Mouse (Mus musculus): Measurements from ENCODE around the gene Rtp4. TPM values are rescaled to one million over a fixed set of nuclear protein-coding genes. Genes with fewer than 3 reads are reported as not detected.
A peak's percentile ranks its signal among the peaks of the same experiment; 100 is the strongest.

The Rtp4 gene
- polyA plus RNA-seq, 1 experiment from 2014 or later: 9.9 TPM

DNA sequence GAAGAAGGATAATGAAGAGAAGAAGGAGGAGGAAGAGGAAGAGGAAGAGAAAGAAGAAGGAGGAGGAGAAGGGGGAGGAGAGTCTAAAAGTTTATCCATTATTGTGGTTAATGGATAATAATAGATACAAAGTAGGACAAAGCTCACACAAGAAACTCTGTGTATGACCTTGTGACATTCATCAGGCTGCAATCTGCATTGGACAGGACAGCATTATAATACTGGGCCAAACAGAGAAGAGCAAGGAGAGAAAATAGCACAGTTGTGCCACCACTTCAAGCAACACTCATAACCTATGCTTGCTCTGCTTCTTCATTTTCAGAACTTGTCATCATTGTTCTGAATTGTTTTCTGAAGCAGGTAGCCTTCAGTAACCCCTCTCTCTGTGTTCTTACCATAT, 72.4 kb downstream of the Rtp4 start:
- Histone ChIP-seq H3K36me3 (replicated peaks) (no peaks in the 10 kb centered on the region), H3K4me2 (no peak overlapping the region), H3K9ac (no peak overlapping the region), H3K4me3 (replicated peaks) (no peak overlapping the region), H3K4me1 (replicated peaks) (no peaks in the 10 kb centered on the region), H3K9me3 (replicated peaks) (no peaks in the 10 kb centered on the region), H3K27ac (replicated peaks) (no peak overlapping the region), H3K27me3 (no peaks in the 10 kb centered on the region)
- no peak for ATAC-seq (ENCODE audit: insufficient read depth)

DNA sequence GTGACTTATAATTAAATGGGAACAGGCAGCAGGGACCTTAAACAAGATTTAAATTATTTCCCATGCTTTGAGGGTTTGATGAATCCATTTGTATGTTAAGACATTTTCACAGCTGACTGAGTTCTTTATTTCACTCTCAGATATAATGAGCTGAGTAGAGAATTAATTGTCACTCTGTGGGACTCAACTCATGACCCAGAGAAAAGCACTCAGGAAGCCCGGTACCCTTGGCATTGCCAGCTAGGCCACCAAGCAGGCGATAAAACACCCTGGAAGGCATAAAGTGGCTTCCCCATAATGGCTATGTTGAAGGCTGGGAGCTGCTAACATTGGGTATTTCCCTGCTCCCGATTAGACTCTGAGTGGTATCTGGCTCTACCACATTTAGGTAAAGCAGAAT, 76.6 kb downstream of the Rtp4 start:
- Histone ChIP-seq H3K9ac (no peak overlapping the region), H3K4me2 (no peak overlapping the region), H3K36me3 (replicated peaks) (no peaks in the 10 kb centered on the region), H3K27me3 (no peaks in the 10 kb centered on the region), H3K4me3 (replicated peaks) (no peak overlapping the region), H3K9me3 (replicated peaks) (no peaks in the 10 kb centered on the region), H3K27ac (replicated peaks) (no peak overlapping the region), H3K4me1 (replicated peaks) (no peaks in the 10 kb centered on the region)
- 62% methylated on average over 3 of the region's 3 CpGs for WGBS (ENCODE audit: insufficient replicate concordance)
- ATAC-seq (ENCODE audit: insufficient read depth): no peak

DNA sequence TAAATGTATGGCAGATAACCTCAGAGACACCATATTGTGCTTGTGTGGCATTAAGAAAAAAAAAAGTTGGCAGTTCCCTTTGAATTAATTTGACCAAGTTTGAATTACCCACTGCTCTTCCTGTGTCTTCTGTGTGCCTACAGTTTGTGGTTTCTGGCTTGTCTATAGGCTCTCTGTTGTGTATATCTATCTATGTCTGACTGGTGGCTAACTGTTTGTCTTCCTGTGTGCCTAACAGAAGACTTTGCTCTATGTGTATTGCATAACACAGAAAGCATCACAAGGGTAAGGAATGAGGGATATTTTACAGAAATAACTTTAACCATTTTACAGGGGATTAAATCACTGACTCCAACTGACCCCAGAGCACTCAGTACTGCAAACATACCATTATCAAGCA, 77.9 kb downstream of the Rtp4 start:
- peak; percentile 56 for ATAC-seq (ENCODE audit: insufficient read depth)
- H3K4me1 ChIP-seq (replicated peaks): no peaks in the 10 kb centered on the region
- H3K36me3 ChIP-seq (replicated peaks): no peaks in the 10 kb centered on the region
- no peak overlapping the region for H3K27ac ChIP-seq (replicated peaks)
- H3K4me2 ChIP-seq: no peak overlapping the region
- no peaks in the 10 kb centered on the region for H3K27me3 ChIP-seq
- H3K9ac ChIP-seq: no peak overlapping the region
- no peaks in the 10 kb centered on the region for H3K9me3 ChIP-seq (replicated peaks)
- no peak overlapping the region for H3K4me3 ChIP-seq (replicated peaks)

DNA sequence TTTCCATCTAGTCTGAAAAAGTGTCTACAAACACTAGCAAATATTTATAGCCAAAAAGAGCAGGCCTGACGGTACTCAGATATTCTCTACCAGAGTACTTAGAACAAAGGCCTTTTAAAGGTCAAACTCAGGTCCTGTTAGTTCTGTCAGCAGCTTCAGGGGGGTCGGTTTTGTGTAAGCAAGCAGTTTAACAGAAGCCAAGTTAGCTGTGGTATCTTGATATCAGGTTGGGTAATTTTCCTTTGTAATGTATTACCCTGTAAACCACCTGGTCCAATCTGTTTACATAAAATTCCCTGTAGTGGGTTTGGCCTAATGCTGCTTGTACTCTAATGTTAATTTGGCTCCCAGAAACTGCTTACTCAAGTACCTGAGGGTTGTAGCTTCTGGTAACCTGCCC, 86.1 kb downstream of the Rtp4 start:
- Histone ChIP-seq H3K4me3 (replicated peaks) (no peak overlapping the region), H3K27ac (replicated peaks) (no peak overlapping the region), H3K9me3 (replicated peaks) (no peaks in the 10 kb centered on the region), H3K9ac (no peak overlapping the region), H3K36me3 (replicated peaks) (no peaks in the 10 kb centered on the region), H3K4me1 (replicated peaks) (peaks cover 6% of the 10 kb centered on the region; the same call in 1 of the 2 replicates), H3K4me2 (no peak overlapping the region), H3K27me3 (no peaks in the 10 kb centered on the region)
- 60% methylated on average over 2 of the region's 2 CpGs for WGBS (ENCODE audit: insufficient replicate concordance)
- ATAC-seq (ENCODE audit: insufficient read depth): no peak

DNA sequence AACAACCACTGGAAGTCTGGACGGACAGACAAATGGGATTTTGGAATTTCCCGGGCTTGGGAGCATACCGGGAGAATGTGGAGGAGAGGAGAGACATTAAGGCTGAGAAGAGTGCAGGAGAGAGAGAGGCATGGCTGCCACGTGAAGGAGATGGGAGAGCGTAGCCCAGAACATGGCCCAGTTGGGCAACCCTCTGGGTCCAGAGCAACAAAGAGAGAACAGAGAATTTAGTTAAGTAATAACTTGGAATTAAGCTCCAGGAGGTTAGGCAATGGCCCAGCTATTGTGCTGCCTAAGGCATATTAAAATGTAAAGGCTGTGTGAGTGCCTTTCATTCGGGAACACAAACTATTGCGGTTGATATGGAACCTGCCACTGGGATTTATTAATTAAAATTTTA, 86.6 kb downstream of the Rtp4 start:
- Histone ChIP-seq H3K27me3 (no peaks in the 10 kb centered on the region), H3K36me3 (replicated peaks) (no peaks in the 10 kb centered on the region), H3K27ac (replicated peaks) (no peak overlapping the region), H3K4me2 (no peak overlapping the region), H3K9me3 (replicated peaks) (no peaks in the 10 kb centered on the region), H3K9ac (no peak overlapping the region), H3K4me1 (replicated peaks) (peaks cover 6% of the 10 kb centered on the region; the same call in 1 of the 2 replicates), H3K4me3 (replicated peaks) (no peak overlapping the region)
- no peak for ATAC-seq (ENCODE audit: insufficient read depth)
- 64% methylated on average over 7 of the region's 7 CpGs for WGBS (ENCODE audit: insufficient replicate concordance)

DNA sequence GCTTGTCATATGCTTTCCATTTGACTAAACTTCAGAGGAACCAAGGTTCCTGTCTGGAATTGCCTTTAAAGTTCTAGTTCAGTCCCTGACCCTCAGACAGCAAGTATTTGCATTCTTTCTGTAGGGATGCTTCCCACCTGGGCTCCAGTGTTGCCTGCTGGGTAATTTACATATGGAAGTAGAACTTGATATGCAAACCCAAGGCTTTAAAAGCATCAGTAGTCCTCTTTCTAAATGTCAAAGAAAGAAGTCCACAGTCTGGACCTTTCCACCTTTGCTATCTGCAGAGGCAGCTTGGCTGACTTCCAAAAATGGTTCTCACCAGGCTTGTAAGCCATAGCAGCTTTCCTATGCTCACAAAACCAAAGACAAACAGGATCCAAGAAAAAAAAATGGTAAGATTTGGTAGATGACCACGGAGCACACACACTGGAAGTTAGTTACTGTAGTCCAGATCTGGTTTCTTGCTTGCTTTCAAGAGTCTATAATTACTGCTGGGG, 87.9 kb downstream of the Rtp4 start:
- no peak for ATAC-seq (ENCODE audit: insufficient read depth)
- WGBS (ENCODE audit: insufficient replicate concordance): 17% methylated on average over 1 of the region's 1 CpGs
- Histone ChIP-seq H3K27me3 (no peaks in the 10 kb centered on the region), H3K4me2 (no peak overlapping the region), H3K4me3 (replicated peaks) (no peak overlapping the region), H3K27ac (replicated peaks) (no peak overlapping the region), H3K36me3 (replicated peaks) (no peaks in the 10 kb centered on the region), H3K4me1 (replicated peaks) (peaks cover 6% of the 10 kb centered on the region; the same call in 1 of the 2 replicates), H3K9ac (no peak overlapping the region), H3K9me3 (replicated peaks) (no peaks in the 10 kb centered on the region)

DNA sequence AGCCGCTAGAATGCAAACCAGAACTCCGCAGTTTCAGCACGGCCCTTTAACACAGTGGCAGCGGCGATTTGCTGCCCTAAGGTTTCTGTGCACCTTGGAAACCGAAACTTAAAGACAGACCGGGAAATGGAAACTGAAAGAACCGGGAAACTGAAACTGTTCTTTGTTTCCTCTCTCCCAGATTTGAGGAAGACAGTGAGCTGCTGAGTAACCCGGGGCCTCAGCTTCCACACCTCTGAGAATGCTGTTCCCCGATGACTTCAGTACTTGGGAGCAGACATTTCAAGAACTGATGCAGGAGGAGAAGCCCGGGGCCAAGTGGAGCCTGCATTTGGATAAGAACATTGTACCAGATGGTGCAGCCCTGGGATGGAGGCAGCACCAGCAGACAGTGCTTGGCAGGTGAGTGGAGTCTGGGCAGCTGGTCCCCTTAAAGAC, 89.7 kb downstream of the Rtp4 start:
- 0 out of 2 replicates have a peak, but pooled peaks have one; percentile 9 for ATAC-seq (ENCODE audit: insufficient read depth)
- no peaks in the 10 kb centered on the region for H3K27me3 ChIP-seq
- peak overlapping the region; percentile 46 for H3K4me2 ChIP-seq
- H3K9ac ChIP-seq: no peak overlapping the region
- peaks cover 6% of the 10 kb centered on the region; the same call in 1 of the 2 replicates for H3K4me1 ChIP-seq (replicated peaks)
- no peaks in the 10 kb centered on the region for H3K9me3 ChIP-seq (replicated peaks)
- WGBS (ENCODE audit: insufficient replicate concordance): 14% methylated on average over 11 of the region's 11 CpGs
- peak overlapping the region; percentile 42 for H3K4me3 ChIP-seq (replicated peaks)
- H3K27ac ChIP-seq (replicated peaks): no peak overlapping the region
- H3K36me3 ChIP-seq (replicated peaks): no peaks in the 10 kb centered on the region

DNA sequence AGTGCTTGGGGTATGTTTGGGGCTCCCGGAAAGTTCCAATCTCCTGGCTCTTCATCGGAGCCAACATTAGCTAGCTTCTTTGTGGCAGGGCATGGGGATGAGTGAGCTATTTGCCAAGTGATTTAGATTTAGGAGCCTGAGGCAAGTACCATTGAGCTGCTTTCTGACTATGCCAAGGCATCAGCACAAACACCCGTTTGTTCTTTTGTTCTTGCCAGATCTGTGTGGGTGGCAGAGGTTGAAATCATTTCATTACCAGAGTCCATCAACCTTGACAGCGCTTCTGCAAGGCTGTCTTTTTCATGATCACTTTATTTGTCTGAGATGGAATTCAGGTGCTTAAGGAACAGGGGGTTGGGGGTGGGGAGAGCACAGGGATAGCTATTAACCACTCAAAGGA, 104.1 kb downstream of the Rtp4 start:
- no peaks in the 10 kb centered on the region for H3K9me3 ChIP-seq (replicated peaks)
- no peak for ATAC-seq (ENCODE audit: insufficient read depth)
- H3K4me2 ChIP-seq: no peak overlapping the region
- H3K27ac ChIP-seq (replicated peaks): no peak overlapping the region
- no peak overlapping the region for H3K4me3 ChIP-seq (replicated peaks)
- WGBS (ENCODE audit: insufficient replicate concordance): 68% methylated on average over 4 of the region's 4 CpGs
- H3K9ac ChIP-seq: no peak overlapping the region
- H3K27me3 ChIP-seq: no peaks in the 10 kb centered on the region
- no peaks in the 10 kb centered on the region for H3K4me1 ChIP-seq (replicated peaks)
- H3K36me3 ChIP-seq (replicated peaks): no peaks in the 10 kb centered on the region

DNA sequence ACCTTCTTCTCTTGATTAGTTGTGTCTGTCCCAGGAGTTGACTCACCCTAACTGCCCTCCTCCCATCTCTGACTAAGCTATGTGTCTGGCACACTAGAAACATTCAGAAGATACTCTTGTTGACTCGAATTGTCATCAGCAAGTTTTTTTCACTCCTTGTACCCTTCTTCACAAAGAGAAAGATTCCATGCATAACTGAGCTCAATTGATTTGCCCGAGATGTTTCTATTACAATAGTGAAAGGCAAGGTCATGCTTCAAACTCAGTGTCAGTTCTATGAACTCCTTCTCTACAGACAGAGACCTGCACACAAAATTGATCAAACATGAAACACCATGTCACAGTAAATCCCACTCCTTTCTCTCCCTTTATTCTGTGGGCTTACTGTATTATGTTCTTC, 111.4 kb downstream of the Rtp4 start:
- WGBS (ENCODE audit: insufficient replicate concordance): 43% methylated on average over 2 of the region's 2 CpGs
- Histone ChIP-seq H3K4me2 (no peak overlapping the region), H3K9me3 (replicated peaks) (no peaks in the 10 kb centered on the region), H3K4me1 (replicated peaks) (no peaks in the 10 kb centered on the region), H3K4me3 (replicated peaks) (no peak overlapping the region), H3K9ac (no peak overlapping the region), H3K27ac (replicated peaks) (no peak overlapping the region), H3K36me3 (replicated peaks) (no peaks in the 10 kb centered on the region), H3K27me3 (no peaks in the 10 kb centered on the region)
- no peak for ATAC-seq (ENCODE audit: insufficient read depth)

DNA sequence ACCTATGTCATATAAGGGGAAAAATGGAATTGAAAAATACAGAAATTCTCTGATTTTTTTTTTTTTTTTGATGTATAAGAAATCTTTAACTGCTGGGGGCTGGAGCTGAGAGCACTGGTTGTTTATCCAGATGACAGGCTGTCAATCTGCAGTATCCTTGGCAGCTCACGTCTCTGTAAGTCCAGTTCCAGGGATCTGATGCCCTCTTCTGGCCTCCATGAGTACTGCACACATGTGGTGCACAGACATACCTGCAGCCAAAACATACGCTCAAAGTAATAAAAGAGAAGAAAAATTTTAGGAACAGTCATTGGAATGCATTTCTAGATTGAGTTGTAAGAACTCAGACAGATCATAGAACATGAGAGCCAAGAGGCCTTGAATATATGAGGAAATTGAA, 112.6 kb downstream of the Rtp4 start:
- H3K36me3 ChIP-seq (replicated peaks): no peaks in the 10 kb centered on the region
- no peak overlapping the region for H3K27ac ChIP-seq (replicated peaks)
- no peaks in the 10 kb centered on the region for H3K4me1 ChIP-seq (replicated peaks)
- ATAC-seq (ENCODE audit: insufficient read depth): no peak
- no peaks in the 10 kb centered on the region for H3K9me3 ChIP-seq (replicated peaks)
- WGBS (ENCODE audit: insufficient replicate concordance): 57% methylated on average over 2 of the region's 2 CpGs
- no peak overlapping the region for H3K4me2 ChIP-seq
- no peak overlapping the region for H3K4me3 ChIP-seq (replicated peaks)
- no peaks in the 10 kb centered on the region for H3K27me3 ChIP-seq
- no peak overlapping the region for H3K9ac ChIP-seq

DNA sequence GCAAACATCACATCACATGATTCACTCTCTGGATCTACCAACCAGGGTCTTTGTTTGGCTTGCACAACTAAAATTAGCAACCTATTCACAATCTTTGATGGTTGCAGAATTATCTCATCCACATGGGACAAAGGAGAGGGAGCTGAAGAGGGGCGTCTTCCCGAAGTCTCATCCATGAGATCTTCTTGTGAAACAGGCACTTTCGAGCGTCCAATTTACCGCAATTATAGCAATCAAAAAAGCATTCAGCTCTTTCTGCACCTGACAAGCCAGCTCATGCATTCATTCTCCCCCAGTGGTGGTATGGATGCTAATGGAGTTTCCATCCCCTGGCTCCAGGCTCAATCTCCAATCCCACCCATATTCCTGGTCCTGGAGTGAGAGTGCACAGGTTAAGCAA, 132.9 kb downstream of the Rtp4 start:
- 74% methylated on average over 5 of the region's 5 CpGs for WGBS (ENCODE audit: insufficient replicate concordance)
- ATAC-seq (ENCODE audit: insufficient read depth): no peak
- H3K9ac ChIP-seq: no peak overlapping the region
- no peaks in the 10 kb centered on the region for H3K36me3 ChIP-seq (replicated peaks)
- H3K4me1 ChIP-seq (replicated peaks): no peaks in the 10 kb centered on the region
- H3K27ac ChIP-seq (replicated peaks): no peak overlapping the region
- H3K4me2 ChIP-seq: no peak overlapping the region
- no peaks in the 10 kb centered on the region for H3K9me3 ChIP-seq (replicated peaks)
- H3K27me3 ChIP-seq: no peaks in the 10 kb centered on the region
- no peak overlapping the region for H3K4me3 ChIP-seq (replicated peaks)

DNA sequence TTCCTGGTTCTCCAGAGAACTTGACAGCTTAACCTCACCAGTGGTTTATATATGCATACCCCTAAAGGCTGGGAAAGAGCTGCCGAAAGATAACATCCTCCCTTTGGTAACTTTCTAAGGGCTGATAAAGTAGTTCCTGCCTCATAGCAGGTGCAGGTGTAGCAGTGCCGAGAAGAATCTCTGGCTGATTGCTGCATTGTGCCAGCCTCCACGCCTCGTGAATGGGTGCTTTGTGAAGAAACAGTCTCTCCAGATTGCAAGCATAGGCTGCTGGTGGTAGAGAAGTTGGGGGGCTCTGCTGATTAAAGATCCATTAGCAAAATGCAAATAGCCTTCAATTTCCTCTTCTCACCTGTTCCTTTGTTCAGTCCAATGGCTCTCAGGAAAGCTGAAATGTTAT, 133.4 kb downstream of the Rtp4 start:
- Histone ChIP-seq H3K4me3 (replicated peaks) (no peak overlapping the region), H3K9ac (no peak overlapping the region), H3K27ac (replicated peaks) (no peak overlapping the region), H3K4me2 (no peak overlapping the region), H3K36me3 (replicated peaks) (no peaks in the 10 kb centered on the region), H3K4me1 (replicated peaks) (no peaks in the 10 kb centered on the region), H3K27me3 (no peaks in the 10 kb centered on the region), H3K9me3 (replicated peaks) (no peaks in the 10 kb centered on the region)
- ATAC-seq (ENCODE audit: insufficient read depth): no peak
- WGBS (ENCODE audit: insufficient replicate concordance): 39% methylated on average over 4 of the region's 4 CpGs
